Mouse (Mus musculus) heart, embryonic 16.5 days (tissue): ENCODE data around the gene Mecr. TPM values are rescaled to one million over a fixed set of nuclear protein-coding genes. Genes with fewer than 3 reads are reported as not detected.

Experiments used
- ATAC-seq: fragments of 200-750 bp; cut with Nextera tagmentation; replicated peaks from 2 replicates; pipeline ENCODE4 v1.8.0; 2017; ENCODE audit warnings: moderate number of reproducible peaks; ENCODE audit not compliant: insufficient read depth, low FRiP score; ENCODE audit errors: extremely low read depth
- H3K27ac ChIP-seq: fragments of 300-500 bp; sonication (generic); 2 replicates; pipeline ENCODE4 v1.5.1; 2014; ENCODE audit warnings: mild to moderate bottlenecking, low read length, control low read depth, moderate library complexity
- H3K27me3 ChIP-seq: fragments of 300-500 bp; sonication (generic); 2 replicates; pipeline ENCODE4 v1.6.1; 2014; ENCODE audit warnings: low read length, mixed read lengths; ENCODE audit not compliant: control insufficient read depth, insufficient read depth
- H3K36me3 ChIP-seq: fragments of 300-500 bp; sonication (generic); 2 replicates; pipeline ENCODE4 v1.6.1; 2014; ENCODE audit not compliant: control insufficient read depth, insufficient read depth
- H3K4me1 ChIP-seq: fragments of 300-500 bp; sonication (generic); 2 replicates; pipeline ENCODE4 v1.6.1; 2014; ENCODE audit warnings: low read length, mixed read lengths; ENCODE audit not compliant: control insufficient read depth, insufficient read depth
- H3K4me2 ChIP-seq: fragments of 300-500 bp; sonication (generic); 2 replicates; pipeline ENCODE4 v1.6.1; 2014; ENCODE audit warnings: low read depth, mild to moderate bottlenecking, control low read depth, low read length
- H3K4me3 ChIP-seq: fragments of 300-500 bp; sonication (generic); 2 replicates; pipeline ENCODE4 v1.5.1; 2014; ENCODE audit warnings: mild to moderate bottlenecking, control low read depth, low read length
- H3K9ac ChIP-seq: fragments of 300-500 bp; sonication (generic); 2 replicates; pipeline ENCODE4 v1.6.1; 2014; ENCODE audit warnings: low read length, control low read depth
- H3K9me3 ChIP-seq: fragments of 300-500 bp; sonication (generic); replicated peaks from 2 replicates; pipeline ENCODE4 v1.6.1; 2016; ENCODE audit warnings: low read length; ENCODE audit not compliant: control insufficient read depth
- WGBS: fragments of 180-500 bp; shearing (Covaris S2); extraction: QIAGEN DNeasy Blood & Tissue Kit; methylation state at CpG from one replicate; pipeline ENCODE4 v1.1.7; 2014; 5-methylcytosine and 5-hydroxymethylcytosine counted together
- polyA plus RNA-seq: library from polyadenylated mRNA; unstranded; fragments of >200 nt; fragmentation: Nextera tagmentation; extraction: Ambion mirVana; gene quantifications from 2 replicates; pipeline ENCODE4 v1.2.1, GENCODE M21; 2015

Gene Mecr
- polyA plus RNA-seq, 1 experiment from 2014 or later: 45.6 TPM

DNA sequence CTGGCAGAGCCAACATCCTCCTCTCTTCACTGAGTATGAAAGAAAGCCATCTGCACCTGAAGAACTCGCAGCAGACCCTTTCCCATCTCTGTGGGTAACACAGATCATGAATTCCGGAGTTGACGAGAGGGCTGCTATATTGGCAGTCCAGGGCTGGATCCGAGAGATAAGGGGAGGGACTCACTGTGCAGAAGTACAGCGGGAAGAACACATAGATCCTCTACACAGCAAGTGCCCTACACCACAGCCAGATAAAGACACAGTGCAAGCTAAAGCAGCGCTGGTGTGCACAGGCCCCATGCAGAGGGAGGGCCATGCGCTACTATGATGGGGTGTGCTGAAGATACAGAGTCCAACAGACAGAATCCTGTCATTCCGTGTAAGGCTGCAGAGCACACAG lies 14.1 kb upstream of the Mecr start:
- ATAC-seq: no peak
- H3K9ac ChIP-seq: no peak overlapping the region
- WGBS: 66% methylated on average over 8 of the region's 8 CpGs

GRCm38 (mm10) chr4:131831546-131832045 lies 11.7 kb upstream of the Mecr start:
- WGBS: 67% methylated on average over 5 of the region's 5 CpGs
- H3K27ac ChIP-seq: no peak overlapping the region
- H3K4me1 ChIP-seq: peaks cover 4% of the 10 kb centered on the region
- H3K27me3 ChIP-seq: peaks cover 30% of the 10 kb centered on the region
- H3K9me3 ChIP-seq: no peaks in the 10 kb centered on the region
- no peaks in the 10 kb centered on the region for H3K36me3 ChIP-seq
- 0 out of 2 replicates have a peak, but pooled peaks have one; percentile 38 for ATAC-seq
- H3K9ac ChIP-seq: no peak overlapping the region
- no peak overlapping the region for H3K4me3 ChIP-seq
- H3K4me2 ChIP-seq: no peak overlapping the region

More for the DNA sequence above, 14.1 kb upstream of the Mecr start:
- H3K27me3 ChIP-seq: peaks cover 6% of the 10 kb centered on the region; the same call in 1 of the 2 replicates
- no peak overlapping the region for H3K4me3 ChIP-seq
- no peaks in the 10 kb centered on the region for H3K4me1 ChIP-seq
- no peak overlapping the region for H3K27ac ChIP-seq
- H3K9me3 ChIP-seq: no peaks in the 10 kb centered on the region
- no peaks in the 10 kb centered on the region for H3K36me3 ChIP-seq
- H3K4me2 ChIP-seq: no peak overlapping the region

DNA sequence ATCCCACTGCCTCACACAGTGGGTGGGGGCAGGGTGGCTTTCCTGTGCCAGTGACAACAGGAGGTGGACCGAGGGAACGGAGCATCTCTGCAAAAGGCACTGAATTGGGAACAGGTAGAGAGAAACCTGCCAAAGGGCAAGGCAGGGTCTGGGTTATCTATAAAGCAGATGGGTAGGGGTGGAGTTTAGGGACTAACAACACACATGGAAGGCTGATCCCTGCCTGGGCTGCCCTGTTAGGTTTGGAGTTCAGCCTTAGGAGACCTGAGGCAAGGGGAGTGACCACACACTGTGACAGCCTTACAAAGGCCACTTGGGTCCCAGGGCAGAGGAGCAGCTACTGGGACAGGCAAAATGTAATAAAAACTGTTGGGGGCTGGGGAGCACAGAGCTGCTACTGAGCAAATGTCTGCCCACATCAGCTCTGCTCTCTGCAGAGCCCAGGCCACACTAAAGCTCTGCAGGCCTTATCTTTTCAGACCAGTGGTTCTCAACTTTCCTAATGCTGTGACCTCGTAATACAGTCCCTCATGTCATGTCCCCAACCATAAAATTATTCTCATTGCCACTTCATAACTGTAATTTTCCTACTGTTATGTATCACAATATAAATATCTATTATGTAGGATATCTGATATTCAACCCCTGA lies 10.4 kb upstream of the Mecr start:
- H3K27me3 ChIP-seq: peaks cover 37% of the 10 kb centered on the region
- ATAC-seq: no peak
- no peaks in the 10 kb centered on the region for H3K36me3 ChIP-seq
- H3K9me3 ChIP-seq: no peaks in the 10 kb centered on the region
- no peak overlapping the region for H3K4me3 ChIP-seq
- peaks cover 13% of the 10 kb centered on the region for H3K4me1 ChIP-seq
- no peak overlapping the region for H3K27ac ChIP-seq
- no peak overlapping the region for H3K4me2 ChIP-seq
- WGBS: 66% methylated on average over 3 of the region's 3 CpGs
- H3K9ac ChIP-seq: no peak overlapping the region

- no peak for ATAC-seq
- Histone ChIP-seq H3K4me2 (no peak overlapping the region), H3K4me3 (no peak overlapping the region), H3K27me3 (peaks cover 42% of the 10 kb centered on the region), H3K4me1 (peaks cover 16% of the 10 kb centered on the region), H3K9me3 (no peaks in the 10 kb centered on the region), H3K36me3 (no peaks in the 10 kb centered on the region), H3K9ac (no peak overlapping the region), H3K27ac (no peak overlapping the region)
- WGBS: 33% methylated on average over 9 of the region's 9 CpGs
Observed at GRCm38 (mm10) chr4:131833971-131834609, 9.2 kb upstream of the Mecr start.

DNA sequence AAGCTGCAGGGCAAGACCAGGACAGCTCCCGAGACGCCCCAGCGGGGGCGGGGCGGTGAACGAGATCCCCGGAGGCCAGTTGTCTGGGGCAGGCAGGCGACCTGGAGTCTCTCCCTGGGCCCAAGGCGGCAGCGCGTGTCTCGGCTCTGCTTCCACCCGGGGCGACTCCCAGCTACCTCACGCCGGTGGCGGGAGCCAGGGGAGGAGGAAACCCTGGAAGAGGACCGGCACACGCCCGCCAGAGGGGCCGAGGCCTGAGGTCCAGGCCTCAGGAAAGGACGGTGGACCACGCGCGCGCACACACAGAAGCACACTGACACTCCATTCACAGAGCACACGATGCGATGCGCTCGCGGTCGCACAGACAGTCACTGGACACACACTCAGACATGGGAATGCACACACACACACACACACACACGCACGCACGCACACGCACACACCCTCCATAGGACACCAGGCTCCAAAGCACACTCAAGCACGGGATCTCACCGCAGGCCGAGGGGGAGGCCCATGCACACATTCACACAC lies 6.9 kb upstream of the Mecr start:
- 2% methylated on average over 39 of the region's 39 CpGs for WGBS
- H3K27me3 ChIP-seq: peaks cover 51% of the 10 kb centered on the region
- H3K36me3 ChIP-seq: no peaks in the 10 kb centered on the region
- H3K4me1 ChIP-seq: peaks cover 16% of the 10 kb centered on the region
- H3K4me2 ChIP-seq: peak overlapping the region; percentile 100
- H3K9ac ChIP-seq: peak overlapping the region; percentile 77
- ATAC-seq: no peak
- H3K9me3 ChIP-seq: no peaks in the 10 kb centered on the region
- peak overlapping the region; percentile 70 for H3K4me3 ChIP-seq
- no peak overlapping the region for H3K27ac ChIP-seq

GRCm38 (mm10) chr4:131836891-131837491 lies 6.3 kb upstream of the Mecr start:
- ATAC-seq: 0 out of 2 replicates have a peak, but pooled peaks have one; percentile 15
- Histone ChIP-seq H3K27me3 (peaks cover 56% of the 10 kb centered on the region), H3K9ac (peak overlapping the region; percentile 77), H3K9me3 (no peaks in the 10 kb centered on the region), H3K36me3 (no peaks in the 10 kb centered on the region), H3K27ac (no peak overlapping the region), H3K4me2 (peak overlapping the region; percentile 100), H3K4me1 (peaks cover 16% of the 10 kb centered on the region), H3K4me3 (peak overlapping the region; percentile 70)
- WGBS: under 1% methylated on average over 67 of the region's 76 CpGs

DNA sequence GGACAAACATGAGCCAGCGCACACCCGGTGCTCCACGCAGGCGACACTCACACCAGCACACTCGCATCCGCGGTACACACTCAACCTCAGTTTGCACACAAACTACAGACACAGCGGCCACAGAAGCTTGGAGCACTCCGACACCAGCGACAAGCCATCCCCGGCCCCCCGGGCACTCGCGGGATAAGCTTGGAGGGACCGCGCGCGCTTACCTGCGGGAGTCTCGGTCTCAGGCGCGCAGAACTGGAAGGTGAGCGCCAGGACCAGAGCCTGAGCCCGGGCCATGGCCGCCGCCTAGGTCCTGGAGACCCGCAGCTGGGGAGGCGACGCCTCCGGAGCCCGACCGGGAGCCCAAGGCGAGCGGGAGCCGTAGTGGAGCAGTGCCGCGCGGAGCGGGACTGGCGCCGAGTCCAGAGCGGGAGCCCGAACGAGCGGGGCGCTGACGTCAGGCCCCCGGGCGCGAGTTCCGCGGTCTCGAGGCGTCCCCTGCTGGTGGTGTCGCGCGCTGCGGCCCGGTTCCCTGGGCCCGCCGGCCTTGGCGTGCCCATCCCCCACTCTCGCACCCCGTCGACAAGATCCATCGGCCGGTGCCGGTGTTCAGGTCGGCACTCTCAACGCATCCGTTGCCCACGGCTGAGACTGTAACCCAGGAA lies 5.3 kb upstream of the Mecr start, which contains the start of gene Ptpru:
Gene Ptpru, minus strand, starts transcription at position 417 of the 653 bp plus-strand sequence.
- under 1% methylated on average over 72 of the region's 72 CpGs for WGBS
- no peak within 1 kb of the TSS for H3K27ac ChIP-seq
- peak within 1 kb of the TSS; percentile 100 for H3K4me2 ChIP-seq
- H3K27me3 ChIP-seq: peaks cover 56% of the 10 kb centered on the region
- no peaks in the 10 kb centered on the region for H3K9me3 ChIP-seq
- H3K4me3 ChIP-seq: peak within 1 kb of the TSS; percentile 70
- ATAC-seq: peak; percentile 84
- H3K4me1 ChIP-seq: peaks cover 16% of the 10 kb centered on the region
- H3K9ac ChIP-seq: peak within 1 kb of the TSS; percentile 80
- H3K36me3 ChIP-seq: no peaks in the 10 kb centered on the region

DNA sequence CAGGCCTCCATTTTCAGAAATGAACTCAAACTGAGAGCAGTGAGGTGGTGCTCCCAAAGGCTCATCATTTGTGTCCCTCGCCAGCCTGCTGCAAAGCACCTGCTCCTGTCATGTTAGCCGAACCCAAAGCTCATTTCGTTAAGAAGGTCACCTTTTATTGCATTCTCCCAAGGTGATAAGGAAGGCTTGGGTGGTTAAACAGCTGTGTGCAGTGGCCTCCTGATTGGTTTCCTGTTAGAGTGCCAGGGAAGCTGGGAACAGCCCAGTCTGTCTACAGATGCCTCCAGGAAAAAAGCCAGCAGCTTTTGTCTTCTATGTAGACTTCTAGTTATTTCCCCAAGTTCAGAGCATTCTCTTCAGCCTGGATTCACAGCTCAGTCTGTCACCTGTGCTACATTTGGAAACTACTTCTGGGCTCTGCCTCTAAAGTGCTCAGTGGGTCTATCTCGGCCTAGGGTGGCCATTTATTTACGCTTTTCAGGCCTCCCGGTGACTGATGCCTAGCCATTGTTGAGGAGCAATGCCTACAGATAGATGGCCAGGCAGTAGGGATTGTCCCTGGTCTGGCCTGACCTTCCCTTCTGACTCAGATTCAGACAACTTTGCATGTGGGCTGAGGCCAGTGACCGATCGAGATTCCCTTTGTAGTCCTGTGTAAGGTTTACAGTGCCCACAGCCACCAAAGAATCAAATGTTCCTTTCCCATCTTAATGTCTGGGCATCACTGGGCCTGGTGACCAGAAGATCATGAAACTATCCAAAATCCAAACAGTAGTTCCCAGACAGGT lies 2.9 kb downstream of the Mecr start:
- Histone ChIP-seq H3K4me3 (no peak overlapping the region), H3K27ac (no peak overlapping the region), H3K9me3 (no peaks in the 10 kb centered on the region), H3K4me2 (no peak overlapping the region), H3K36me3 (no peaks in the 10 kb centered on the region), H3K27me3 (peaks cover 7% of the 10 kb centered on the region), H3K9ac (no peak overlapping the region), H3K4me1 (peaks cover 22% of the 10 kb centered on the region)
- no peak for ATAC-seq
- WGBS: 79% methylated on average over 8 of the region's 8 CpGs
